Mouse (Mus musculus) bone marrow macrophage, adult 2 months (primary cell): ENCODE data around the gene Barx2.

Experiments used
- CTCF ChIP-seq: IDR thresholded peaks from 2 replicates; pipeline ENCODE4 v1.5.1; 2012; ENCODE audit warnings: low read depth, mild to moderate bottlenecking, low read length, moderate library complexity
- POLR2A ChIP-seq: IDR thresholded peaks from 2 replicates; pipeline ENCODE4 v1.6.1; 2012; ENCODE audit warnings: mild to moderate bottlenecking, low read depth, low read length, borderline replicate concordance

GRCm38 (mm10) chr9:31925830-31926624 lies 12.8 kb upstream of the Barx2 start:
- peak; percentile 98 for TF ChIP-seq CTCF
- TF ChIP-seq POLR2A: no peak
